Mouse (Mus musculus): ENCODE measurements at regions not wholly inside any gene's neighbourhood (a gene's known extent, or its start where the extent isn't known, plus 50 kb on each side); places are given as distances from the start of the nearest gene placed in this dataset.

GRCm38 (mm10) chr1:113550172-113550571, 1685.5 kb upstream of the Dsel start:
- TF ChIP-seq CTCF (conservative IDR thresholded peaks at IDR 0.05 in 1 of 2, IDR thresholded peaks at IDR 0.05 in 1 of 2; ENCODE audit: low read depth in 2 of 2, low read length in 2 of 2) = no peak
- TF ChIP-seq ZMIZ1 (IDR thresholded peaks at IDR 0.05; ENCODE audit: low read depth, low read length) = no peak
- no peak for TF ChIP-seq MAZ (IDR thresholded peaks at IDR 0.05; ENCODE audit: low read depth, low read length)
- TF ChIP-seq POLR2A (IDR thresholded peaks at IDR 0.05; ENCODE audit: low read depth, low read length) = no peak
- no peak for TF ChIP-seq TCF12 (IDR thresholded peaks at IDR 0.05; ENCODE audit: low read depth, low read length)
- TF ChIP-seq CHD2 (IDR thresholded peaks at IDR 0.05; ENCODE audit: low read length) = no peak
- TF ChIP-seq JUND (conservative IDR thresholded peaks at IDR 0.05; ENCODE audit: low read depth, low read length) = no peak
- TF ChIP-seq ZC3H11A (IDR thresholded peaks at IDR 0.05; ENCODE audit: low read depth, low read length) = no peak
- TF ChIP-seq RCOR1 (conservative IDR thresholded peaks at IDR 0.05; ENCODE audit: low read depth, low read length) = no peak
